Mouse (Mus musculus): ENCODE results near the gene Ephb1.

The Ephb1 gene

DNA sequence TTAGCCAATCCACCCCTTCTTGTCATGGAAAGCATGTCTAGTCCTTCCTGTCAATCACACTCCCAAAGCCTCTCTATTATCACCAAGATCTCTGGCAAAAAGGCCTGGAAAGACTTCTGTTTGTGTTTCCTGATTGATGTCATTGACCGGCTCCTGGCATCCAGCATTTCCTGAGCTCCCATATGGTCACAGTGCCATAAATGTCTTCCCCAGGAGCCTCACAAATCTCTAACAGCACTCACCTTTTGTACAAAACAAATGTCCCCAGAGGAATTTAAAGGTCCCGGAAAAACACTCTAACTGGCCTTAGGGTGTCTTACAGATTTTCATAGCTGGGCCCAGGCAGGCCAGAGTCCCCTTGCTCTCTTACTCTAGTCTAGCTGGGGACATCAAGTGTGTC lies 112.9 kb downstream of the Ephb1 start:
- DNase-seq, result no peak

DNA sequence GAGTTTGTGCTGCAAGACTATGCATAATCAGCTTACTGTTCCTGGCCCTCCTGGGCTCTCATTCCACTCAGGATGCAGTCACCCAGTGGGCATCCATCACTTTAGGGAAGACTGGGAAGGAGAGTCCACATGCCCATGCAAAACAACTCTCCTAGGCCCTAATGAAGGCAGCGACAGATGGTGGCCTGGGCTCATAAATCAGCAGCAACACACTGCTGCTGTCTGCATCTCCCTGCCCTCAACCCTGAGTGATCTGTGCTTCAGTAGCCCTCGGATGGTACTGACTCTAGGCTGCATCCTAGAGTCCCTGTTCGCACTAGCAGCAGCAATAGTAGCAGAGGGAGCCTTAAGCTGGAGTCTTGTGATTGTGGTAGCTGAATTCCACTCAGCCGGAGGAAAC lies 114.3 kb downstream of the Ephb1 start:
- DNase-seq, result no peak

DNA sequence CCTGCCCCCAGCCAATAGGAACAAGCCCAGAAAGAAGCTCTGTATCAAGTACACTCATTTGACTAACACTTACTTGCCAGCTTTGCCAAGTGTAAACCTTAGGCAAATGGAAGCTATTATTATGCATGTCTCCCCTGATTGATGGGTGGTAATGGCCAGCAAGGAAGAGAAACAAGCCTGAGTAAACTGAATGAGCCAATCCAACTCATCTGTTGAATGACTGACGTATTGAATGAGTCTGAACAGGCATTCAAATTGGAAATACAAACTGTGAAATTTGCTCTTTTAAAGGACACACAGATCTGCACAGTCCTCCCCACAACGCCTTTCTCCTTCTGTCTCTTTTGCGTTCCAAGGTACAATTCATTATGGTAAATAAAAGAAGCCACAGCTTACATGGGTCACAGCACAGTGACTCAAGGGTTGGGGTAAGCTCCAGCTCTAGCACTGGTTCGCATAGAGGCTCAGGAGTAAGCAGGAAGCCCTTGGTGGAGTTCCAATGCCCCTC lies 119.0 kb downstream of the Ephb1 start:
- no peak for DNase-seq

DNA sequence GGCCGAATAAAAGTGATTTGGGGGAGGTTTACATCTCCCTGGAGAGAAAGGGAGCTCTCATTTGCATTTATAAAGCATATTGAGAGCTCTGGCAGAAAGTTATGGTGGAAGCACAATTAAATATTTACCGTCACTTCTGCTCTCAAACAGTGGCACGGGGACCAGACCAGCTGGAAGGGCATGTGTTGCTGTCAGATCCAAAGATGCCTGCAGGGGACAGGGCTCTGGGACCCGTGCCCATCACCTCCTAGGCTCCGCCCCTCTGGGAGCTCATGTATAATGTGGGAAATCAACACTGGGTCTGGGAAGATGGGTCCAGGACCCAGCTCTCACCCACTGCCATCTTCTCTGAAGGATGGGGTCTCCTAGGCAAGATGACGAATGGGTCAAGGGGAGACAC lies 123.2 kb downstream of the Ephb1 start:
- DNase-seq, result no peak

DNA sequence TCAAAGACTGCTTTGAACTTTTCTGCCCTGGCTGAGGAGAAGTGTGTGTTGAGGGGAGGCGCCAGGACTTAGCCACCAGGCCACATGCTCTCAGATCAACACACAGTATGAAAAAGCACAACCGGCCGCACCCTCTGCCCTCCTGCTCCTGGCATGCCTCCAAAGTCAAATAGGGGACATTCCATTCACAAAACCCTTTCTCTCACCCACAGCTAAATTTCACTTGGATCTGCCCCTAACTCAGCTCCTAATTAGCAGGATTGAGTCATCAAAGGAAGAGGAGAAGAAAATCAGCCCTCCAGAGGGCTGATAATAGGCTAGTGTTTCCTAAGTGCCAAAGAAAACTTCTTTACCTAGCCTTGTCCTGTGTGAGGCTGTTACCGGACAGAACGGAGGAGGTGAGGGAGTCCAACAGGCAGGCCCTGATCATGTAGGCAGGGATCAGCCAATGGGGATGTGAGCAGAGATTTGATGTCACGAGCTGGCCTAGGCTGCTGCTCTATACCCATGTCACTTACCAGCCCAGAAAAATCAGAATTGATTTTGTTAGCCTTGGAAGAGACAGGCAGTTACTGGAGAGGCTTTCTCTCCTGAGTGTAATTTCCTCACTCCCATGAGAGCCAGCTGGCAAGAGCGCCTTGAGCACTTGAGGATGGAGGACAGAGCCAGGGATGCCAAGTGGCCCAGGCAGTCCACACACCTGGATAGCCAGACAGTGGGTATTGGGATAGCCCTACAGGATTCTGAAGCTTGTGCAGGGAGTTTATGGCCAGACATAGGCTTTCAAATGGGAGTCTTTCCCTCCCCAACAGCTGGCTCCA lies 137.5 kb downstream of the Ephb1 start:
- peak in 1 of 2 experiments; percentile 16 for DNase-seq

DNA sequence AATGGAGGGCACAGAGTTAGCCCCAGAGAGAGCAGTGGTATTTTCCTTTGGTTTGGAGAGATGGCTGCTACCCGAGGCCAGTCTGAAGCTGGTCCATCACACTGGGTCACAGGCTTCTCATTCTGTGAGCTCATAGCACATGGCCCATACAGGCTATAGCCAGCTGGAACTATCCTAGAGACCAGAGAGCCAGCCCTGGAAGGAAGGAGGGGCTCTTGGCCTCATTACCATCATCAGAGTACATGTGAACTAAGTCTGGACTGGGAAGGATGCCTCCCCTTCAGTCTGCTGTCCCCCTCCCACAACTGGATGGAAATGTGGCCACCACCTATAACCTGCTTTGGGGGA lies 142.5 kb downstream of the Ephb1 start:
- DNase-seq, result no peak

DNA sequence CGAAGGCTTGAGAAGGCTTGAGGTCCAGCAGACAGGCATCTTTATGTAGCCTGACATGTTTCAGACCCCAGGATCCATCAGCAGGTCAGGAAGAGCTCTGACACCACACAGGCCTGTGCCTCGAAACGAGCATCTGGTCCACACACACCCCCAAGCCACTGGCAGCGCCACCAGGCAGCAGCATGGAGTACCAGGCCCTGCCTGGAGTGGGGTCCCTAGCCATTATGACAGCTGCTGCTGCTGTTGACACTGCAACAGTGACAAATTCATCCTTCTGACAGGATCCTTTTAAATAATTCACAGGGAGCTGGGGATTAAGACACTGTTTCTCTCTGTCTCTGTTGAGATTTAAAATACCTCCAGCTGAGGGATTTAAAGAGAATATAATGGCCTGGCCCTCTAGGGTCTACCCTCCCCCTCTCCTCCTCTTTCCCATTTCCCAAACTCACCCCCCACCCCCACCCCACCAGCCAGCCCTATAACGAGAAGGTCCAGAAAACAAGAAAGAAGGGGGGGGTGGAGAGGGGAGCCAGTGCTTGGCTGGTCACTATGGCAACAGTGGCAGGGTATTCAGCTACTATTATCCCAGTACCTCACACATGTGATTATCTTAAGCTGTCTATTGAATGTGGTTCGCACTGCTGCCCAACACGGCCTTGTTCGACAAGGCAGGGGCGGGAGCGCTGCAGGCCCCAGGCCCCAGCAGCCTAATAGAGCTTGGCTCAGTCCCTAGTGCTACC lies 143.0 kb downstream of the Ephb1 start:
- no peak for DNase-seq

DNA sequence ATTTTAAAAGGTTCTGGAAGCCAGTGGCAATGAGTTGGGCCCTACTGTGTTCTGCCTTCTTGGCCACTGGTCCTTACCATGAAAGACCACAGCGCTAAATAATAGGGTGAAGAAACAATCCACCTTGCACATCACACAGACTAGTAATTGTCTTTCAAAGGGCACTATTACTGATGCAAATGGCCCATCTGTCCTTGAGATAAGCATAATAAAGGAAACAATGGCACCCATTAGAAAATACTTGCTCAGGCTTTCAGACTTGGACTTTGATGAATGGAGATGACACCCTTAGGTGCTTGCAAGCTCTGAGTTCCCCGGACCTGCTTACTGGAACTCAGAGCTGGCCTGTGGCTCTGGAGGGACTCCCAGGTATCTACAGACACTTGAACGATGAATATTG lies 149.0 kb downstream of the Ephb1 start:
- no peak for DNase-seq

DNA sequence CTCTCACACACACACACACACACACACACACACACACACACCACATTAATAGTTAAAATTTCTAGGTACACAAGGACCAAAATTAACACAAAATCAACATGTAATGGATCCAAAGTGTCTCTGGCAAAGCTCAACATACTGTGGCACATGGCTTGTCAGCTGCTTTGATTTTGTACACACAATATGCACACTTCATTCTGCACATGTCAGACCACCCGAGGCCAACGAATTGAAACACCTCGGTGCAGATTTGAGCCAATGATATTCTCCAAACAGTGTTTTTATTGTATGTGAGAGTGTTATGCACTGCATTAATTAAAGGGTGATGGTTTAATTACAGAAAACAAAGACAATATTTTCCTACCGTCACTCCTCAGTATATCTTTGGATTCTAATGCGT lies 152.6 kb downstream of the Ephb1 start:
- DNase-seq, result no peak

DNA sequence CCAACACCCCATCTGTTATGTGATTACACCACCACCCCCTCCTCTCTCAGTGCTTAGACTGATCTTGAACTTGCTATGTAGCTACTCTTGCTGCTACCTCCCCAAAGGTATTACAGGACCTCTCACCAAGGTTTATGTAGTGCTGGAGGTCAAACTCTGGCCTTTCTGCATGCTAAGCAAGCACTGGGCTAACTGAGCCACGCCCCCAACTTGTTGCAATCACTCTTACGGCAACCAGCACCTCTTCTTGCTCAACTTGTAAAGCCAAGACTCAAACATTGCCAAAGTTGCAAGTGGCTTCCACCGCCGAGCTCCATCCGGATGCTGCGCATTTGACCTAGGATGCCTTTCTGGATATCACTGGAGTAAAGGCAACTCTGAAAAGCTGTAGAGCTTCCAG lies 157.6 kb downstream of the Ephb1 start:
- no peak for DNase-seq

DNA sequence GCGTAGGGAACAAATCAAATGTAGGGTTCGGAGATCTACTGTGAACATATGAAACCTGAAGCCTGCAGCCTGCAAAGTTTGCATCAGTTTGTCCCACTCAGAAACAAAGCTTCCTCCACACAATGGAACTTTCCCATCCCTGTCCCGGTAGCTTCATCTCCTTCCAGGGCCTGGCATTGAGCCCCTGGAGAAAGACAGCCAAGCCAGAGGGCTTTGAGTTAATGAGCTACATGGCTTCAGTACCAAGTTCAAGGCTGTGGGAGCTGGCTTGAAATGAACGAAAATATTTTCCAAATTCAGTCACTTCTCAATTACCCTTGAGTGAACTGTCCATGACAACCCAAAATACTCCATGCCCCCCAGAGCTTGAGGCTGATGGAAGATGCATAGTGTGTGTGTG lies 160.4 kb downstream of the Ephb1 start:
- DNase-seq, result no peak

DNA sequence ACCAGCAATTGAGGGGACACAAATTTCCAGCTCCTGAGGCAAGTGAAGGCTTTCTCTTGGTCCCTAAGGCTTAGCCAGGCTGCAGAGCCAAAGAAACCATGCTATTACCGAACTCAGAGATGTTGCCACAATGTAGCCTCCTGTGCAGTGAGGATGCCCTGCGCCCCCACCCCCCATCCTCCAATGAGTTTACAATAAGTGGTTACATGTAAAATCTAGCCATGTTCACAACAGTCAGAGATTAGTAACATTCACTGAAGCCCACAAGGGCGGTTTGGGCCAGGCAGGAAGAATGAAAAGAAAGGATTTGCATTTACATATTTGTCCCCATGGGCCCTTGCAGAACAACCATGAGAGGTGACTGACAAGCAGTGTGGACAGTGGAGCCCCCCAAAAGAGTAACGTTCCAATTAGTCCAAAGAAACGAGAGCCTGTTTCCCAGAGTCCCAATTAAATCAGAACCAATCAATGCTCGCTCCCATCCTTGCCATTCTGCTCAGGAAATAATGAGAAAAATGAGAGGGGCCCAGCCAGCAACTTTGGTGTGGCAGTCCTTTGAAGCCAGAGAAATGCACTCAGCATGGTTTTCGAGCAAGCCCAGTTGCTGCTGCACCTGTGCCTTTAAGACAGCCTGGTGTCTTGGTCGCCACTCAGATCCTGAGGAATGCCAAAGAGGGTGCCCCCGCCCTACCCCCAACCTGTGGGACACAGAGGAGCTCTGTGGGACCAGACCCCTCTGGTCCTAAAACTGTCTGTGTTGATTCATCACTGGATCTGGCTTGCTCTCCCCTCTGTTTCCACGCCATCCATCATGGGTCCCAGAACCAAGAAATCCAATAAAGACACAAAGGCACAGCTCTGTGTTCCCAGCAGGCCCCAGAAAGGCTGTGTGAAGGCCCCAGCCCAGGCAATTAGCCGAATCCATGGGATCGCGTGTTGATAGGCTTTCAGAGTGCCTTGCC lies 161.5 kb downstream of the Ephb1 start:
- no peak for DNase-seq

DNA sequence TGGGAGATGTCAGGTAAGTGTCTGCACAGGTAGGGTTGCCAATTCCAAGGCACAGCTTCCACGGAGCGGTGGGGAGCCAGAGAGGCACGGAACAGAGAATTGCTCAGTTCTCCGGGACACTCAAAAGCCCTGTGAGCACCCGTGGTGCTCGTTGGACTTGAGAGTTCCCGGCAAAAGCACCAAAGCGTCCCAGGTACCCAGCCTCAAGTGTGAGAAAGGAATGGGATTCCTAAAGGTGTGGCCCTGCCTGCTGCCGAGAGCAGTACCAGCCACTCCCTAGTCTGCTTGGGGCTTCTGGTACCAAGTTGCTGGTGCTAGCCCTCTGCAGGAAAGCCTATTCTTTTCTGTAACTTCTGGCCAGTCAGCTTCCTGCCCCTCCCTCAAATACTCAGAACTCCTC lies 164.4 kb downstream of the Ephb1 start:
- no peak for DNase-seq

DNA sequence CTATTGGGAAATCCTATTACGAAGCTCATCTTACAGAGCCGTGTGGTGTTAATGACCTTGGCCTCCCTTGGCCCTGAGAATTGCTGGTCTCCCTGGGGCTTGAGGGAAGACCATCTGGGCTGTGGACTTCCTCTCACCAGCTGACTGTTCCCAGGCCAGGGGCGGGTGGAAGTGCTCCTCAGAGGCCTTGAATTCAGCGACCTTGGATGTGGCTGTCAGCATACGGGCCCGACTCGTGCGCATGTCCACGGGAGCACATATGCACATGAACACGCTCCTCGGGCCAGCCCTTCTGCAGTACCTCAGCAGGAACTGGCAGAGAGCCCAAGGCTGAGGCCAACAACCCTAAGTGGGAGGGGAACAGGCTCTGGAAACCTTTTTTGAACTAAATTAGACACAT lies 165.1 kb downstream of the Ephb1 start:
- peak; percentile 50 to 54 for DNase-seq

DNA sequence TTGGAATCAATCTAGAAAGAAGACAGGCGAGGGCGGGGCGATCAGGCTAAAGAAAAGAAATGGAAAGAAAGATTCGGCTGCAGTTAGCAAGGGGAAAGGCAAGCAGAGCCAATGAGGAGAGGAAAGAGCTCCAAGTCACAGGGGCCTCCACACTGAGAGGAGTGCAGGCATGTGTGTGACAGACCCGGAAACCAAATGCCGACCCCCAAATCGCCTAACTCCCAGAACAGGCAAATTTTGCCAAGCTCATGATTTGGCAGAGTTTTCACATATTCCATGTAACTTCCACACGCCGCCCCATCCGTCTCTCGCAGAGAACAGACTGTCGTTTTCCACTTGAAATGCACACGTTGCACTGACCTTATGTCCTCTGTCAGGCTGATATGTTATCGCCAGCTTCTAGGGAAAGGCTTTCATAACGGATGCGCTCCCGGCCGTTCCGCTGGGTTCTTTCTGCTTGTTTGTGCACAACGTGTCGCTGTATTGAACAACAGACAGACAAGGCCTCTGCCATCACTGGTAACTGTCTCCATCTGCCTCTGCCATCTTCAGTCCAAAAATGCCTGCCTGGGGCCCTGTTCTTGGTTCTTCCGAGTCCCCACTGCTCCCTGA lies 170.7 kb downstream of the Ephb1 start:
- no peak for DNase-seq

DNA sequence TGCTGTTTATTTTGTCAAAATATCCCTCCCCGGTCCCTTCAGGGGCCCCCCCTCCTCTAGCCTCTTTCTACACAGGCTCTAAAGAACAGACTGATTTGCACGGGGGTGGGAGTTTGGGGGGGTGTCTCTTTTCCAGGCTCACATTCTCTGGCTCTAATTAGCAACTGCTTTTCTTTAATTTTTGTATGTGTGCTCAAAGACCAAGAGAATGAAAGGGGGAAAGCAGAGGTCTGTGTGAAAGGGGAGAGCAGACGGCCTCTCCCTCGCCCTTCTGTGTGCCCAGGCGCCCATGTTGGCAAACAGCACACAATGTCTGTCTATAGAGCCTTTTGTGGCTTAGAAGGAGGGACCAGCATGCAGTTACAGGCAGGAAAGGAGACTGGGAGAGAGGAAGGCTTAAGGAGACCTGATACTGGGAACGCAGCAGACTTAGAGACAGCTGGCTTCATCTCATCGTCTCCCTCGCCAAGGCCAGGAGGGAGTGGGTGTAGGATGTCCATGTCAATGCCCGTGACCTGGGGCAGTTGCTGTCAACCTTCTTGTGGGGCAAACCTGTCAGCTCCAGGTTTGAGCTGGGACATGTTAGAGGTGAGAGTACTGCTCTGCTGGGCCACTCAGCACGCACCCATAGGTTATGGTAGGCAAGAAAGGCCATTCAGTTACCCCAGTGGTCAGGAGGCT lies 172.5 kb downstream of the Ephb1 start:
- no peak for DNase-seq

DNA sequence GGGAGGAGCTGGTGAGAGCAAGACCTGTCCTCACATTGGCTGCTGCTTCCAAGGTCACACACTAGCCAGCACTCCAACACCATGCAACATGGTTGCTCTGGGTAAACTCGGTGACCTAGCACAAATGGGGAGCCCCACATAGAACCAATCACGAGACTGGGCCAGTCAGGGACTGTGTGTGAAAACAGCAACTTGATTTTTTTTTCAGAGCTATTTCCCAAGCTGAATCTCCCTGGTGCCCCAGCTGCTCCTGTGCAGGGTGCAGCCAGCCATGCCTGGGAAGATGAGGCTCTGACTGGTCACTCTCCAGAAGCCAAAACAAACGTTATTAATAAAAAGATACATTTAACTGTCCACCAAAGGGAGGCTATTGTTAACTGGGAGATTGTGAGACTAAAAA lies 173.2 kb downstream of the Ephb1 start:
- no peak for DNase-seq

DNA sequence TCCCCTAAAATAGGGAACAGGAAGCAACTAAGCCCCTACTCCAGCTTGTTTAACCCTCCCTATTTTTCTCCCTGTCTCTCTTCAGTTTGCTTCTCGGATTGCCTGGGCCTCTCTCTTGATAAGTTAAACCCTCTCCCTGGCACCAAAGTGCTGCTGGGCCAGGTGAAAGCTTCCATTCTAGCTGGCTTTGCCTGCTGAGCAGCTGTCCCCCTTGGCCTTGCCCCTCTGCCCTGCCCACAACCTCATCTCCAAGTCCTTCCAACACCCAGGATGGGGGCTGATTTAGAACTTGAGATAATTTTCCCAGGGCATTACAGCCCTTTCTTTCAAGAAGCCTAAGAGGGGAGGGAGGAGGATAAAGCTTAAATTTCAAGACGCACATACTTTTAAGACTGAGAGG lies 174.0 kb downstream of the Ephb1 start:
- DNase-seq, result no peak

DNA sequence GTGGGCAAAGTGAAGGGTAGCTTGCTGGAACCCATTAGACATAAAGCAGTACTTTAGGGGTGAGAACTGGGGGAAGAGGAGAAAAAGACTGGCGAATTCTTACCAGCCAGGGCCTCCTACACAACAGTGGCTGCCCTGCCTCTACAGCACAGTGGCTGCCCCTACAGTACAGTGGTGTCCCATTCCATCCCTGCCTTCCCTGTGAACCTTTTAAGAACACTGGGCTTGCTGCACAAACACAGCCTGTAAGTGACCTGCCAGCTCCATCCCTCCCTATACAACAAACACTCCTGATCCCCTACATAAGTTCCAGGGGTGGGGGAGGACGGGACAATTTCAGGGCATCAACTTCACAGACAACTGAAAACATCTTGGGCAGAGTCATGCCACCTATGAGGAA lies 174.4 kb downstream of the Ephb1 start:
- DNase-seq, result no peak

DNA sequence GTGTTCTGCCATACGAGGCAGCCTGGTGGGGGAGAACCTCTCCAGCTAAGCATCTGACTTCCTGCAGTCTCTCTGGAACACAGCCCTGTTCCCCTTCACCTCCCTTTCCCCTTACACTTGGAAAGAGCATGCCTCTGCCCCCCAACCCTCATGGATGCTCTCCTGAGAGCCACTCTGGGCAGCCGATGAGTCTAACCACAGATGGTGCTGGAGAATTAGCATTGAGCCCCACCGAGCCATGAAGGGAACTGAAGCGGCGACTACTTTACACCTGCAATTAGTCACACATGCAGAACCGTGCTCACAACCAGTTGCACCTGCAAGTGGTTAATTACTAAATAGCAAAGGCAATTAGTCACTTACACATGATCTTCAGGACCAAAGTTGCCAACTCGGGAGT lies 184.8 kb downstream of the Ephb1 start:
- no peak for DNase-seq

DNA sequence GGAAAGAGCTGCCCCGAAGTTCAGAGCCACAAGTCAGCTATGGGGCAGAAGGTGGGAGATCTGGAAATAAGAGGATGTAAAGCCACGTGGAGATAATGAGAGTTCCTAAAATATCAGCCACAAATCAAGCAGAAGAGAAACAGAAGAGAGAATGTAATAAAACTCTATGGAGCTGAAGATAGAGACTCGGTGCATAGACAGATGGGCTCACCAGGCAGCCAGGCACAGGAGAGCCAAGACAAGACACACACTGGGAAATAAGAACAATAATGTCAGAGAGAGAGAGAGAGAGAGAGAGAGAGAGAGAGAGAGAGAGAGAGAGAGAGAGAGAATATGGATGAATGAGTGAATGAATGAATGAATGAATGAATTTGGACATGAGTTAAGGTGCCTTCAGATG lies 198.6 kb downstream of the Ephb1 start:
- no peak for DNase-seq

DNA sequence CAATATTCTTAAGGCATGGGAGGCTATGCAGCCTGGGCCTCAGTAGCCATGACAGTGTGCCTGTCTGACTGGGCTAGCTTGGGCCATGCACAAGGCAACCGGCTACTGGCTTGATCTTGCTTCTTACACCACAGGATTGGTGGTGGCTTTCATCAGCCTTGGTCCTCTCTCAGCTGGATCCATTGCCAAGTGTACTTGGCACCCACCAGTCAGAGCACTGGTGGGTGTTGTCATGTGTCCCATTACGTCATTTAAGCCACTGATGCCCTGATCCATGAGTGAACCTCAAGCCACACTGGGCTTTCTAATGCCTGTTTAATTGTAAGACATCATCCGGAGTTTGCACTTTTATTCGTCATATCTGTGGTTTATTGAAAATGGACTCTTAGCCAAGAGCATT lies 215.3 kb downstream of the Ephb1 start:
- DNase-seq, result no peak

Data from kidney, postnatal 4 days (tissue).